Mouse (Mus musculus): Measurements from ENCODE around the gene Stxbp6.

The Stxbp6 gene

DNA sequence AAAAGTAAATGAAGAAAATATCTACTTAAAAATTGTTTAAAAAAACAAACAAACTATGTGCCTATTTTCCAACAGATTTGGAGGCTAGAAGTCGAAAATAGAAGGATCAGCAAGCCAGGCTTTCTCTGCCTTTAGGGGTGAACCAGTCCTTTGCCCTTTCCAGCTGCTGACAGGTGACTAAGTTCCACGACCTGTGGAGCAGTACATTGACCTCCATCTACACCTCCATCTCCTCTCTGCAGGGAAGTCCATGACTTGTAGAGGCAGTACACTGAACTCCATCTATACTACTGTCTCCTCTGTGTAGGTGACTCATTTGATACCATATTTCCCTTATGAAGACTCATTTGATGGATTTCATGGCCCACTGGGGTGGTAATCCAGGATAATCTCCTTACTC, 78.2 kb downstream of the Stxbp6 start:
- DNase-seq (ENCODE audit: low read depth): no peak

- no peak for DNase-seq (ENCODE audit: low read depth)
These were observed 81.1 kb downstream of the Stxbp6 start for GRCm38 (mm10) chr12:44993391-44993790.

GRCm38 (mm10) chr12:44992847-44993246, 81.7 kb downstream of the Stxbp6 start:
- DNase-seq (ENCODE audit: low read depth): no peak

DNA sequence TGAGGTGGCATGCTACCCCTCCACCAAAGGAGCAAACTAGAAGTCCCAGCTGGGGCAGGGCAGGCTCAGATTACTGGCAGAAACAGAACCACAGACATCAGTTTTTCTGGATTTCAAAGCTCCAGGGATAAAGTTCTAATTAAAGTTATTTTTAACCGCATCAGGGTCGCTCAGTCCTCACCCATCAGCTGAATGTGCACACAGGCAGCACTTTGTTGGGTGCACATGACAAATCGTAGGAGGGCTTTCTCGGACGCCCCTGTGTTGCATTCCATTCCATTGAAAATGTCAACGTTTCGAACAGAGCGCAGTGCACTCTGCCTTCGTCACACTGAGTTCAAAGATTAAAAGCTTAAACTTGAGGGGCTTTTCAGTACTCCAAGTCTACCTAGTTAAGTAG, 84.1 kb downstream of the Stxbp6 start:
- no peak for DNase-seq (ENCODE audit: low read depth)

DNA sequence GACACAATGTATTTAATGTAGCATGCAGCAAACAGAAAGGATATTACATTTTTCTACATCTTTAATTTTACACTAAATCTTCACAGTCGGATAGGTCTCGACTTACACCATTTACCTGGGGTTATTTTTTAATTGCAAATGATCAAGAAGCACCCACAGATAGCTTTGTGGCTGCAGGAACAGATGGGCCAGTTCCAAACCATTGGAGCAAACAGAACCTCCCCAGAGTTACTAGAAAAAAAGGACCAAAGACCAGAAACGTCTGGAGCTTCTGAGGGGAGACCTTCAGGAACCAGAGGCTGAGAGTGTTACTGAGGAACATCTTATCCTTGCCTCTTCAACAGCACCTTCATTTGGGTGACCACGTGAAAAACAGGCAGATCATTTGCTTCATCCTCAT, 85.5 kb downstream of the Stxbp6 start:
- no peak for DNase-seq (ENCODE audit: low read depth)

- DNase-seq (ENCODE audit: low read depth): no peak
These were observed 86.7 kb downstream of the Stxbp6 start for GRCm38 (mm10) chr12:44987762-44988161.

GRCm38 (mm10) chr12:44979316-44979848, 95.1 kb downstream of the Stxbp6 start:
- no peak for DNase-seq (ENCODE audit: low read depth)

DNA sequence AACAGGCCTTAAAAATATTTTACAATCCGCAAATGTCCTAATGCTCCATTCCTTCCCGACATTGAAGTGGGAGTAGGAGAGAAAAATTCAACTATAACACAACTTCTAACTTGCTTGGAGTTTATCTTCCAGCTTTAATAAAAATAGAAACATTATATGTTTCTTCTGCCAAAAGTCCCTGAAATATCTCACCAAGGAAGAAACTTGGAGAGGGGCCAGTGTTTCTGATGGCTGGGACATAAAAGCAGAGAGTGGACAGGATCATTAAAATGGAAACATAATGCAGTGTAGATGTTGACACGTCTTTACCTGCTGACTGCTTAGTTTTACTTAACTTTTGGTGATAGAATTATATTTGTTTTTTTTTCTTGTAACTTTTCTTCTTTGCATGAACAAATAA, 99.2 kb downstream of the Stxbp6 start:
- no peak for DNase-seq (ENCODE audit: low read depth)

DNA sequence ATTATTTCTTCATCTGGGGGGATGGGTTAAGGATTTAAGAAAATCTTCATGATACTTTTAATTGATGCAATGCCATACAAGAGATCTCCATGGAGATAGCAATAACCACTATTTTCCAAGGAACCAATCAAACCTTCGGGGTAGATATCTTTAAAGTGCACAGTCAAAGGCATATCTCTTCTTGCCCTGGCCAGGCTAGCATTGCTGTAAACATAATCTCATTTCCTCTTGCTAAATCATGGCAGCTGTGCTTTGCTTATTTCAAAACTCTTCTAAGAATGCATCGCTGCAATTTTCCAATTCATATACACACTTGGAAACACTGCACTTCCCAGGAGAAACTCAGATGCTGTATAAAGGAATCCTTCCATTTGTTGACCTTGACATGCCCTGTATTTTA, 103.0 kb downstream of the Stxbp6 start:
- no peak for DNase-seq (ENCODE audit: low read depth)

DNA sequence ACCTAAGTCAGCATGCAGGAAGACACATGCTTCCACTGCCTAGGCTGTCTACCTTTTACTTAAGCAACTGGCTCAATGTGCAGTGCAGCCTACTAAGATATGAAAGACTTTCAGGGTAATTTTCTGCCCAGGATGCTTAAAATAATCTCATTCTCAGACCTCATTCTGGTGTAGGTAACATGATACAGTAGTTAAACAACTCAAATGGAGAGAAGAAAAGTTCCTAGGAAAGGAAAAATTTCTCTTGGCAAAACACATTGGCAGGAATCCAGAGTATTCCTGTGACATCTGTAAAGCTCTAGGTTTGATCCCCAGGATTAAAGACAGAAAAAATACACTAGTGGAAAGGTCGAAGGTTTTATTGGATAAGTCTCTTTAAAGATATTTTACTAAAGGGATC, 107.1 kb downstream of the Stxbp6 start:
- DNase-seq (ENCODE audit: low read depth): no peak

GRCm38 (mm10) chr12:44957474-44957873, 117.0 kb downstream of the Stxbp6 start:
- no peak for DNase-seq (ENCODE audit: low read depth)

DNA sequence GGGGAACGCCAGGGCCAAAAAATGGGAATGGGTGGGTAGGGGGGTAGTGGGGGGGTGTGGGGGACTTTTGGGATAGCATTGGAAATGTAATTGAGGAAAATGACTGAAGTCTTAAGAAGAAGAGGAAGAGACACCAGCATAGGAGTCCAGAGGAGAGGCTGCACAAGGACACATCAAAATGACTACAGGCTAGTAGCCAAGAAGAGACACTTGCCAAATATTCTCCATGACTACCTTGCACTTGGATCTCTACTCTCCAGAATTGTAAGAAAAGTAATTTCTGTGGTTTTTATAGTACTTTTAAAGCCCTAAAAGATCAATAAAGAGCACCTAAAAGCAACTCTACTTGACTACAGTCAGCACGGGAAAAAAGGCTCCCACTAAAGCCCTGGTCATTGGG, 121.4 kb downstream of the Stxbp6 start:
- DNase-seq (ENCODE audit: low read depth): no peak

GRCm38 (mm10) chr12:44952072-44952471, 122.4 kb downstream of the Stxbp6 start:
- DNase-seq (ENCODE audit: low read depth): no peak

- no peak for DNase-seq (ENCODE audit: low read depth)
These were observed 124.0 kb downstream of the Stxbp6 start for GRCm38 (mm10) chr12:44950559-44950958.

DNA sequence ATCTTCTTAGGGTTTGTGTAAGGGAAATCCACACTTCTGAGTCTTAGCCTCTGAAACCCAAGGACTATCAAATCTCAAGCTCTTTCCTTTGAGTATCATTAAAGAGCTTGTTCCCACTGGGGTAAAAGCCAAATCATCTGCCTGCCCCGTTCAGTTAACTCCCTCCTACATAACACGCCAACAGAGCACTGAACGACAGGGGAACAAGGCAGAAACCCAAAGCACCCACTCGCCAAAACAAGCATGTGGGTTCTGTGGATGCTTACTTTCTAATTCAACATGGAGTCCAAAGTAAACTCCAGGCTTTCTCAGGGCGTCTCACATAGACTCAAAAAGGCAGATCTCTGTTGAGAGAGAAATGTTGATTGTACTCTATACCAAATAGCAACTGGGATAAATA, 126.7 kb downstream of the Stxbp6 start:
- no peak for DNase-seq (ENCODE audit: low read depth)

DNA sequence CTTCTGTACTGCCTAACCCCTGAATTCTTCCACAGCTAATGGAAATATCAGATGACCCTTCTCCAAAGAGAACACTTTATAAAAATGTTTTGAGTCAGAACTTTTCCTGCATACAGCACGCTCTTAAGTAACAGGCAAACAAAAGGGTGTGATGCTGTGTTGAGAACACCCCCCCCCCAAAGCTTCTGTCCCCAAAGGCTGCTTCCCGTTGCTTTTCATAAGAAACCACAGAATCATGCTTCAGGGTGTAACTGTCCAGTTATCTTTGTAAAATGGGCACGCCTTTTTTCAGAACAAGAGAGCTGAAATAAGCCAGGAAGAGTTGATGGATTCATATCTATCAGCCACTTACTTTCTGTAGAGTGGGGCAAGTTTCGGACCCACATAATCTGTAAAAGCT, 134.2 kb downstream of the Stxbp6 start:
- DNase-seq (ENCODE audit: low read depth): no peak

- DNase-seq (ENCODE audit: low read depth): no peak
These were observed 135.4 kb downstream of the Stxbp6 start for GRCm38 (mm10) chr12:44939106-44939505.

- DNase-seq (ENCODE audit: low read depth): no peak
These were observed 141.6 kb downstream of the Stxbp6 start for GRCm38 (mm10) chr12:44932954-44933353.

DNA sequence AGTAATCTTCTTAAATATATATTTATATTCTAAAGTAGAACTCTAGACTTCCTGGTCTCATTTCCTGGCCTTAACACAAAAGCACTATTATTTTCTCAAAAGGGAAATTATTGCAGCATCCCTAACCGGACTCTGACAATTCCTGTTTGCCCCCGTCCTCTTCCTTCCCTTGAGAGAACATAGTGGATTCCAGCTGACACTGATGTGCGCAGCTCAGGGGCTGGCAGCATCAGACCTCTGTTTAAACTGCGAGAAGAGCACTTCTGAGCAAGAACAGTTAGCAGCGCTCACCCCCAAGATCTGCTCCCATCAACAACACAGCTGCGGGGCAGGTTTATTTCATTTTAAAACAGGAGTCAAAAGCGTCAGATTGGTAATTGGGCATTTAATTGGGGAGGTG, 142.8 kb downstream of the Stxbp6 start:
- no peak for DNase-seq (ENCODE audit: low read depth)

DNA sequence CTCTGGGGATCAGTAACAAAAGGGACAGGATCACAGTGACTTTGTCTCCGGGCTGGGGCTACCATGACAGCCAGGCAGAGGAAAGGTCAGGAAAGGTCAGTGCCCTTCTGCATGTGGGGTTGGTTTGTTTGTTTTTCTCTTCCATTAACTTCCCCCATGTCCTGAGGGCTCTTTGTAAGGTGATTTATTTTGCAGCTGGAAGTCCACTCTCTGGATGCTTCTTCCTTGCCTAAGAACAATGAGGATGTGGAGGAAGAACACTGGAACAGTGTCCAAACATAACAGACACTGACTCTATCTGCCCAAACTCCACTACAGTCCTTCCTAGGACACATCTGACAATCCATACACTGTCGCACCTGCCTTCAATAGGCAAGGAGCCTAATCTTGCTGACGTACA, 146.1 kb downstream of the Stxbp6 start:
- DNase-seq (ENCODE audit: low read depth): no peak

- no peak for DNase-seq (ENCODE audit: low read depth)
These were observed 148.6 kb downstream of the Stxbp6 start for GRCm38 (mm10) chr12:44925901-44926300.

DNA sequence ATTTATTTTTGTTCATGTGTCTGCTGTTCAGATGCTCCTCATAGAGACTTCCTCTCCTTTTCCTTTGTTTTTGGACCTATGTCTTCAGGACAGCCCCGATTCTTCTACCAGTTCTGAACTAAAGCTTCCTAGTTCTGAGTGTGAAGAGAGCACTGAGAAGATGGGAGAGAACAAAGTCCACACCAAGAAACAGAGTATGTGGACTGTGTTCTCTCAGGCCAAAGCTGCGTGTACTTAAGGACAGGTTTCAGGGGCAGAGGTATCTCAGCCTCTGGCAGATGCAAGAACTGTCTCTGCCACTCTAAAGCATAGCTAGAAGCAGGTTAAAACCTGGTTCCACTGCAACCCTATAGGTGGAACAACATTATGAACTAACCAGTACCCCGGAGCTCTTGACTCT, 151.2 kb downstream of the Stxbp6 start:
- no peak for DNase-seq (ENCODE audit: low read depth)

GRCm38 (mm10) chr12:44922241-44922640, 152.3 kb downstream of the Stxbp6 start:
- no peak for DNase-seq (ENCODE audit: low read depth)

DNA sequence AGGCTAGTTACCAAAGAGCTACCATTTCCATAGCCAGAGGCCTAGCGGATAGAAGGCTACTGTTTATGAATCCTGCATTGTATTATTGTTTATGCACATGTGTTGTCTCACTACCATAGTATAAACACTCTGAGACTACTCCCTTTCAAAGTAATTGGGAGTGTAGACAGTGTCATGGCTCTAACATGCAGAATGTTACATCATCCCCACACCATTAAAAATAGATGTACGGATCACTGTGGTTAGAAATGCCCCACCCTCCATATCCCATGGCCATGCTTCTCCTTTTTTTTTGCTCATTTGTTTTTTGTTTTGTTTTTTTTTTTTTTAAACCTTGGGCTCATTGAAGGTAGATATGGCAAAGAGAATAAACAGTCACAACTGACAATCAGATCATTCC, 154.9 kb downstream of the Stxbp6 start:
- DNase-seq (ENCODE audit: low read depth): no peak

GRCm38 (mm10) chr12:44918929-44919328, 155.6 kb downstream of the Stxbp6 start:
- DNase-seq (ENCODE audit: low read depth): no peak
